ENCODE assay signal across 12 mouse cellular contexts in genomic region chr7:62225184-62225583, GRCm38 (mm10).
DNase-seq lines count a peak whose midpoint lies in the region; ATAC-seq and TF ChIP-seq lines count a peak whose summit lies in the region.
"Had no signal": no experiment of that assay in that cellular context is flagged by ENCODE, and none has a peak within 500 bp of the region (broad histone marks: within the 10 kb centered on the region; RNA-seq: fewer than 3 reads in every experiment).

No protein-coding gene starts in this region.

- no peak for TF ChIP-seq CTCF in brain, embryonic 14.5 days (IDR thresholded peaks at IDR 0.05; ENCODE audit: borderline replicate concordance, extremely low read depth, insufficient read depth, insufficient read length)

- H3K4me2 ChIP-seq in heart, embryonic 11.5 days, result no peak overlapping the region
- H3K4me2 ChIP-seq in neural tube, embryonic 11.5 days (ENCODE audit: low read depth), result no peak overlapping the region
- H3K4me2 ChIP-seq: heart, embryonic 12.5 days; lung, embryonic 14.5 days had no signal

- WGBS in heart, embryonic 11.5 days (ENCODE audit: insufficient replicate concordance), result 25% methylated on average over 4 of the region's 4 CpGs
- 38% methylated on average over 4 of the region's 4 CpGs for WGBS in limb, embryonic 10.5 days
- WGBS in neural tube, embryonic 11.5 days, result 42% methylated on average over 4 of the region's 4 CpGs

- no peaks in the 10 kb centered on the region for H3K4me1 ChIP-seq in heart, embryonic 11.5 days (ENCODE audit: control insufficient read depth, insufficient read depth, low read length)
- no peaks in the 10 kb centered on the region for H3K4me1 ChIP-seq in limb, embryonic 10.5 days
- no peaks in the 10 kb centered on the region for H3K4me1 ChIP-seq in neural tube, embryonic 11.5 days (ENCODE audit: control insufficient read depth, insufficient read depth, low read length)
- H3K4me1 ChIP-seq: heart, embryonic 12.5 days had no signal

- intact Hi-C loops in heart, postnatal 10 days (cut with DNase I), result no loop called here

- TF ChIP-seq POLR2A in brain, embryonic 14.5 days (IDR thresholded peaks at IDR 0.05; ENCODE audit: borderline replicate concordance, extremely low read depth, insufficient read depth, insufficient read length, poor library complexity, severe bottlenecking), result no peak

- H3K27ac ChIP-seq in heart, embryonic 11.5 days (ENCODE audit: low read depth, low read length), result no peak overlapping the region
- H3K27ac ChIP-seq in limb, embryonic 10.5 days, result no peak overlapping the region
- no peak overlapping the region for H3K27ac ChIP-seq in neural tube, embryonic 11.5 days (ENCODE audit: low read depth, low read length)

- DNase-seq in heart, postnatal 10 days, result peak; percentile 2 to 10
- DNase-seq in brain, embryonic 14.5 days (ENCODE audit: low read depth), result peak; percentile 49
- peak; percentile 40 for DNase-seq in limb, embryonic 10.5 days (ENCODE audit: low spot score)
- DNase-seq in neural tube, embryonic 11.5 days (ENCODE audit: low spot score), result no peak
- DNase-seq in ovary, adult 18-20 months (ENCODE audit: low spot score), result no peak
- DNase-seq in thymus, postnatal 4 days, result no peak
- DNase-seq: lung, embryonic 14.5 days had no signal

- no peak overlapping the region for H3K9ac ChIP-seq in heart, embryonic 11.5 days (ENCODE audit: low read depth, low read length)
- H3K9ac ChIP-seq in neural tube, embryonic 11.5 days (ENCODE audit: low read length), result no peak overlapping the region
- H3K9ac ChIP-seq: heart, embryonic 12.5 days; lung, embryonic 14.5 days had no signal

- H3K9me3 ChIP-seq in heart, embryonic 11.5 days (replicated peaks; ENCODE audit: control insufficient read depth, low read length), result no peaks in the 10 kb centered on the region
- H3K9me3 ChIP-seq in limb, embryonic 10.5 days (replicated peaks), result no peaks in the 10 kb centered on the region
- H3K9me3 ChIP-seq in neural tube, embryonic 11.5 days (ENCODE audit: control insufficient read depth, low read length), result no peaks in the 10 kb centered on the region; the same call in 1 of the 2 replicates

- H3K27me3 ChIP-seq in heart, embryonic 11.5 days (ENCODE audit: control insufficient read depth, insufficient read depth, low read length), result no peaks in the 10 kb centered on the region
- no peaks in the 10 kb centered on the region for H3K27me3 ChIP-seq in limb, embryonic 10.5 days (ENCODE audit: low read depth, poor library complexity, severe bottlenecking)
- no peaks in the 10 kb centered on the region for H3K27me3 ChIP-seq in neural tube, embryonic 11.5 days (ENCODE audit: control insufficient read depth, insufficient read depth, low read length)
- H3K27me3 ChIP-seq: heart, embryonic 12.5 days had no signal

- no peaks in the 10 kb centered on the region for H3K36me3 ChIP-seq in heart, embryonic 11.5 days (ENCODE audit: control insufficient read depth, insufficient read depth, low read length)
- no peaks in the 10 kb centered on the region for H3K36me3 ChIP-seq in limb, embryonic 10.5 days
- H3K36me3 ChIP-seq in neural tube, embryonic 11.5 days (ENCODE audit: control insufficient read depth, insufficient read depth, low read length), result no peaks in the 10 kb centered on the region
- H3K36me3 ChIP-seq: heart, embryonic 12.5 days had no signal

- ATAC-seq in heart, embryonic 11.5 days (replicated peaks; ENCODE audit: insufficient number of reproducible peaks, low FRiP score, low TSS enrichment), result no peak
- 0 out of 2 replicates have a peak, but pooled peaks have one; percentile 50 for ATAC-seq in neural tube, embryonic 11.5 days (ENCODE audit: insufficient read depth, low FRiP score, low TSS enrichment)
- no peak for ATAC-seq in megakaryocyte-erythroid progenitor cell, adult 5-6 weeks (replicated peaks; ENCODE audit: low FRiP score, low TSS enrichment, poor library complexity, severe bottlenecking)
- ATAC-seq: CD4-positive, CD25-positive, alpha-beta regulatory T cell, adult 4 months; intestine, postnatal 0 days had no signal

- no peak overlapping the region for H3K4me3 ChIP-seq in heart, embryonic 11.5 days (ENCODE audit: low read depth, low read length)
- no peak overlapping the region for H3K4me3 ChIP-seq in limb, embryonic 10.5 days
- no peak overlapping the region for H3K4me3 ChIP-seq in neural tube, embryonic 11.5 days (ENCODE audit: low read depth, low read length)
- H3K4me3 ChIP-seq: heart, embryonic 12.5 days had no signal

Comparison
In these comparisons a context has a peak if more than half of its experiments do, and no peak if none do; other contexts are left out.
1. DNase-seq: peak in heart, postnatal 10 days (2 of 2), brain, embryonic 14.5 days (single experiment) and limb, embryonic 10.5 days (single experiment); none in neural tube, embryonic 11.5 days (single experiment), ovary, adult 18-20 months (single experiment) and thymus, postnatal 4 days (single experiment).